Mouse (Mus musculus) neural tube, embryonic 15.5 days (tissue): ENCODE results near the gene Map3k5. TPM values are rescaled to one million over a fixed set of nuclear protein-coding genes. Genes with fewer than 3 reads are reported as not detected.

Experiments used
- ATAC-seq: fragments of 200-750 bp; cut with Nextera tagmentation; 2 replicates; pipeline ENCODE4 v1.8.0; 2017; ENCODE audit warnings: mild to moderate bottlenecking, moderate TSS enrichment, moderate library complexity; ENCODE audit not compliant: low FRiP score
- H3K27ac ChIP-seq: fragments of 300-500 bp; sonication (generic); replicated peaks from 2 replicates; pipeline ENCODE4 v1.5.1; 2015; ENCODE audit warnings: mild to moderate bottlenecking, inconsistent platforms
- H3K27me3 ChIP-seq: fragments of 300-500 bp; sonication (generic); replicated peaks from 2 replicates; pipeline ENCODE4 v1.6.1; 2015; ENCODE audit warnings: inconsistent platforms
- H3K36me3 ChIP-seq: fragments of 300-500 bp; sonication (generic); 2 replicates; pipeline ENCODE4 v1.6.1; 2015; ENCODE audit warnings: inconsistent platforms
- H3K4me1 ChIP-seq: fragments of 300-500 bp; sonication (generic); 2 replicates; pipeline ENCODE4 v1.6.1; 2015; ENCODE audit warnings: inconsistent platforms
- H3K4me2 ChIP-seq: fragments of 300-500 bp; sonication (generic); 2 replicates; pipeline ENCODE4 v1.6.1; 2015; ENCODE audit warnings: inconsistent platforms, mild to moderate bottlenecking, moderate library complexity
- H3K4me3 ChIP-seq: fragments of 300-500 bp; sonication (generic); replicated peaks from 2 replicates; pipeline ENCODE4 v1.5.1; 2015; ENCODE audit warnings: mild to moderate bottlenecking, inconsistent platforms
- H3K9ac ChIP-seq: fragments of 300-500 bp; sonication (generic); replicated peaks from 2 replicates; pipeline ENCODE4 v1.6.1; 2015; ENCODE audit warnings: mild to moderate bottlenecking, inconsistent platforms
- H3K9me3 ChIP-seq: fragments of 300-500 bp; sonication (generic); replicated peaks from 2 replicates; pipeline ENCODE4 v1.6.1; 2016; ENCODE audit warnings: inconsistent platforms
- WGBS: fragments of 180-500 bp; shearing (Covaris S2); methylation state at CpG from one replicate; pipeline ENCODE4 v1.1.7; 2015; ENCODE audit warnings: mixed read lengths; 5-methylcytosine and 5-hydroxymethylcytosine counted together
- polyA plus RNA-seq: library from polyadenylated mRNA; unstranded; fragments of >200 nt; fragmentation: Nextera tagmentation; extraction: Ambion mirVana; gene quantifications from 2 replicates; pipeline ENCODE4 v1.2.1, GENCODE M21; 2015

Map3k5 gene
- polyA plus RNA-seq, 1 experiment from 2014 or later: 1.4 TPM

DNA sequence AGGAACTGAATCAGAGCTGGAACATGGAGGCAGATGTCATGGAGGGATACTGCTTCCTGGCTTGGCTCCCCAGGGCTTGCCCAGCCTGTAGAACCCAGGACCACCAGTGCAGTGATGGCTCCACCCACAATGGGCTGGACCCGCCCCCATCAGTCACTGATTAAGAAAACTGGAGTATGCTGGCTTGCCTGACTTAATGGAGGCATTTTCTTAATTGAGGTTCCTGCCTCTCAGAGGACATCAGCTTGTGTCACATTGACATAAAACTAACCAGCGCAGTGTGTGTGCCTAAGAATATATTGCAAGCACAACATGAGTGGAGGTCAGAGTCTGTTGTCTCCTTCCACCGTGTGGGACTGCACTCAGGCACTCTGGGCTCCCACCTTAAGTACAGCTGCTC is 158.1 kb downstream of the Map3k5 start:
- ATAC-seq: no peak
- Histone ChIP-seq H3K27ac (no peak overlapping the region), H3K4me3 (no peak overlapping the region), H3K4me1 (no peaks in the 10 kb centered on the region), H3K36me3 (no peaks in the 10 kb centered on the region), H3K4me2 (no peak overlapping the region), H3K9me3 (no peaks in the 10 kb centered on the region), H3K9ac (no peak overlapping the region), H3K27me3 (no peaks in the 10 kb centered on the region)
- 89% methylated on average over 3 of the region's 3 CpGs for WGBS

DNA sequence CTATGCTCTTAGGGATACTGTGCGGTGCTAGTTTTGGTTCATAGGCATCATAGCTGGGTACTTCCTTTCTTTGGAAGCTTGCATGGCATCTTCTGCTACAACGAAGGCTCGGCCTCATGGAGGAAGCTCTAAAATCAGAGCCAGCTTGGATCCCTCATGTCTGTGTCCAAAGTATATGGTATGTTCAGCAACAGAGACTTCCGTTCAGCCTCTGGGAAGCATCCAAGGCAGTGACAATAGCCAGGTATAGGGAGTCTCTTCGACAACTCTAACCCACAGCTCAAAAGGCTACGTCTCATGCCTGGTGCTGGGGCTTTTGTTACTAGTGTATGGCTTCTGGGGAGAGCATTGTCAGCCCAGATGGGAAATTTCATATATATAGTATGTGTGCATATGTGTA is 167.2 kb downstream of the Map3k5 start:
- Histone ChIP-seq H3K4me1 (no peaks in the 10 kb centered on the region), H3K4me3 (no peak overlapping the region), H3K9ac (no peak overlapping the region), H3K9me3 (no peaks in the 10 kb centered on the region), H3K27me3 (no peaks in the 10 kb centered on the region), H3K27ac (no peak overlapping the region), H3K36me3 (no peaks in the 10 kb centered on the region), H3K4me2 (no peak overlapping the region)
- WGBS: 98% methylated on average over 6 of the region's 6 CpGs
- no peak for ATAC-seq

DNA sequence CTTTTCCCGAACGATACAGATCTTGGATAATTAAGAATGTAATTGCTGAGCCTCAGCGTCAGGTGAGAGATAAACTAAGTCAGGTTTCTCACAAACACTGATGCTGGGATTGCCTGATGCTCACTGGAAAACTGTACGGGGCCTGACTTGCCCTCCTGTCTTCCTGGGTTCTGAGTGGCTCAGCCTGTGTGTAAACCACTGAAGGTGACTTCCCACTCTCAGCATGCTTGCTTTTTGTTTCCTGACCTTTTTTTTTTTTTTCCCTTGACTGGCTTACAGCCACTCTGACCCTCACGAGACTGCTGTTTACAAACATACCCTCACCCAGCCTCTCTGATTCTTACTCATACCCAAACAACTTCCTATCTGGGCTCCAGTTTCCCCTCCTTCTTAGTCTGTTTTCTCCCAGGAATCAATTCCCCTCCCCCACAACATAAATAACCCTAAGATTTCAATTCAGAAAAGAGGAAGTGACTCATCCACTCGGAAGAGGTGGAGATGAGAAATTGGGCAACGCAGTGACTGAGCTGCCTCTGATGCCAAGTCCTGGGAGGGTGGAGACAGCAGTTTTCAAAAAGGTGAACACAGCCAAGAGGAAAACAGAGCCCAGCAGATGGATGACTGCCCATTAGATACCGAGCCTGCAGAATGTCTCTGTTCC is 170.1 kb downstream of the Map3k5 start:
- H3K27me3 ChIP-seq: no peaks in the 10 kb centered on the region
- 69% methylated on average over 8 of the region's 8 CpGs for WGBS
- ATAC-seq: no peak

DNA sequence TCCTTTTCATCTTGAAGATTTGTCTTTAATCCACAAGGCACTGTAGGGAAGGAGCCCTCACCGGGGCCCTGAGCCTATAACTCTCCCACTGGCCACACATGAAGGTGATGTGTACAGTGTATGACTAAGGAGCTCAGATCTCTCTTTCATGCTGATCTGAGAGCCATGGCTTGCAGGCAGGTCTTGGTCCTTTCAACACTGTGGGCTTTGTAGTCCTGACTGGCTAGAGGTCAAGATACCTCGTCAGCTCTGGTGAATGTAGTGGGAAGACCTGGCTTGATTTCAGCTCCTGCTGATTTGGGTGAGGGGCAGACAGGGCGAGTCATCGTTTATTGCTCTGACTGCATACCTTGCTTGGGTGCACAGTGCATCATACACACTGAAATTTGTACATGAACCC is 171.3 kb downstream of the Map3k5 start:
- Histone ChIP-seq H3K4me3 (no peak overlapping the region), H3K9ac (no peak overlapping the region), H3K27me3 (no peaks in the 10 kb centered on the region), H3K9me3 (no peaks in the 10 kb centered on the region), H3K4me2 (no peak overlapping the region), H3K36me3 (no peaks in the 10 kb centered on the region), H3K27ac (no peak overlapping the region), H3K4me1 (no peaks in the 10 kb centered on the region)
- ATAC-seq: no peak
- 81% methylated on average over 4 of the region's 4 CpGs for WGBS

More for the DNA sequence above, 170.1 kb downstream of the Map3k5 start:
- Histone ChIP-seq H3K4me2 (no peak overlapping the region), H3K4me1 (no peaks in the 10 kb centered on the region), H3K27ac (no peak overlapping the region), H3K36me3 (no peaks in the 10 kb centered on the region), H3K9ac (no peak overlapping the region), H3K9me3 (no peaks in the 10 kb centered on the region), H3K4me3 (no peak overlapping the region)

DNA sequence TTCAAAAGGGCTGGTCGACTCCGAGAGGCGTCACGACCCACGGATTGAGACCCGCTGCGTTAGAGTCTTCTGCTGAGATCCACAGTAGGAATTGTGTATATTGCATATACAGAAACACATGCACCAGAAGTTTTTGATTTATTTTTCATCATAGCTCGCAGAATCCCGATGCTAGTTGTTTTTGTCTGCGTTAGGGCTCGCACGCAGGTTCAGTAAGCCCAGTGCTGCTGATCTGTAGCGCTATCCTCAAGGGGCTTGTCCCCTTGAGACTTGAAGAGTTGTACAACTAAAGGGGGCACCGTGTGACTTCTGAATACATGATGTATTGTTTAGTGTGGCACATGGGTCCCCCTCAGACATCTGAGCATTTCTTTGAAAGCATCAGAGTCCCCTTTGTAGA is 172.8 kb downstream of the Map3k5 start:
- no peaks in the 10 kb centered on the region for H3K9me3 ChIP-seq
- ATAC-seq: no peak
- H3K27ac ChIP-seq: no peak overlapping the region
- H3K36me3 ChIP-seq: no peaks in the 10 kb centered on the region
- H3K4me2 ChIP-seq: no peak overlapping the region
- no peaks in the 10 kb centered on the region for H3K27me3 ChIP-seq
- H3K4me3 ChIP-seq: no peak overlapping the region
- 95% methylated on average over 14 of the region's 14 CpGs for WGBS
- H3K4me1 ChIP-seq: no peaks in the 10 kb centered on the region
- H3K9ac ChIP-seq: no peak overlapping the region

DNA sequence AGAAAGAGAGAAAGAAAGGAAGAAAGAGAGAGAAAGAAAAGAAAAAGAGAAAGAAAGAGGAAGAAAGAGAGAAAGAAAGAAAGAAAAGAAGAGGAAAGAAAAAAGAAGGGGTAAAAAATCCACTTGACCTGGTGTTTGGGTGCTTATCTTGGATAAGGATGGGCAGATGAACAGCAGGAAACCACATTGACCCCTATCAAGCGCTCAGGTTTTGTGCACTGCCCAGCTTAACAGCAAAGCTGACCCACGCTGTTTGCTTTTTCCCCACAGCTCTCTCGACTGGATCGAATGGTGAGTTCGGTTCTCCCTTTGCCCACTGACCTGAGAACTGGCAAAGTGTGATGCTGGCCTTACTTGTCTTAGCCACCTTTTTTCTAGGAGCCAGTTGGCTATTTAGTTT is 177.2 kb downstream of the Map3k5 start:
- 94% methylated on average over 5 of the region's 5 CpGs for WGBS
- Histone ChIP-seq H3K4me1 (no peaks in the 10 kb centered on the region), H3K4me3 (no peak overlapping the region), H3K27me3 (no peaks in the 10 kb centered on the region), H3K9me3 (no peaks in the 10 kb centered on the region), H3K36me3 (no peaks in the 10 kb centered on the region), H3K27ac (no peak overlapping the region), H3K9ac (no peak overlapping the region), H3K4me2 (no peak overlapping the region)
- no peak for ATAC-seq

DNA sequence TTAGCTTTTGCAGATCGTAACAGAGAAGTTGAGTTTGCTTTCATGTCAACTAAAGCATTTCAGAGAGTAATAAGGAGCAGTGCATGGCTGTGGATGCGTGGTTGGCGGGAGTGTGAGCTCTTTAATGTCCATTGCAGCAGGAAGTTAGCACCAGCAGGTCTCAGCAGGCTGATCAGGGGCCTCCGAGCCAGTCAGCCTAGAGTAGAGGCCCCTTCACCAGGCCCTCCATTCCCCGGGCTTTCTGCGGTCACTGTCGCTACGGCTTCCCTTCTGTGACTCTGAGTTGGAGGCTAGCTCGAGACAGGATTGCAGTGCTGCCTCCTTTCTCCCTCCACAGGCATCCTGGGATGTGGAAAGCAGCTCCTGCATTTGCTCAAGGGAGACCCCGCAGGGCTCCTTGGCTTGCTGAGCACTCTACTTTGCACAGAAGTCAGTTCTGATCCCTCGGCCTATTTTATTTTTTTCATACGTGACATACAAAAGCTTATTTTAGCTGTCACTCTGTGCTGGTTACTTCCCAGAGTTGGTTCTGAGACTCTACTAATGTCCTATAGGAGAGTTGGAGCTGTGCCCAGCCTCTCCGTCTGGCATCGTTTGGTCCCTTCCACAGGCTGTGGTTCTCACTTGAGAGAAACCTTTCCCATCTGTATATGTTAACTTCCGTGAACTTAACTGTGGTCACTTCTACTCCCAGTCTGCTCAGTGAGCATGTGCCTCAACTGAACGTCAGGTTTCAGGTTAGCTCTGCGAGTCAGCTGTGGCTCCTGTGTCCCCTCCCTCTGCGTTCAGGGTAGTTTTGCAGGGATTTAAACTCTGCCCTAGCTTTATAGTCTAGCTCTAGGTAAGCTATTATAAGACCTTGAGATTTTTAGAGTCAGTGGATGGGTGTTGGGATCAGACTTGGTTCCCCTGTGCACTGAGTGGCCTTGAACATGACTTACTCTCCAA is 178.0 kb downstream of the Map3k5 start:
- no peak overlapping the region for H3K9ac ChIP-seq

DNA sequence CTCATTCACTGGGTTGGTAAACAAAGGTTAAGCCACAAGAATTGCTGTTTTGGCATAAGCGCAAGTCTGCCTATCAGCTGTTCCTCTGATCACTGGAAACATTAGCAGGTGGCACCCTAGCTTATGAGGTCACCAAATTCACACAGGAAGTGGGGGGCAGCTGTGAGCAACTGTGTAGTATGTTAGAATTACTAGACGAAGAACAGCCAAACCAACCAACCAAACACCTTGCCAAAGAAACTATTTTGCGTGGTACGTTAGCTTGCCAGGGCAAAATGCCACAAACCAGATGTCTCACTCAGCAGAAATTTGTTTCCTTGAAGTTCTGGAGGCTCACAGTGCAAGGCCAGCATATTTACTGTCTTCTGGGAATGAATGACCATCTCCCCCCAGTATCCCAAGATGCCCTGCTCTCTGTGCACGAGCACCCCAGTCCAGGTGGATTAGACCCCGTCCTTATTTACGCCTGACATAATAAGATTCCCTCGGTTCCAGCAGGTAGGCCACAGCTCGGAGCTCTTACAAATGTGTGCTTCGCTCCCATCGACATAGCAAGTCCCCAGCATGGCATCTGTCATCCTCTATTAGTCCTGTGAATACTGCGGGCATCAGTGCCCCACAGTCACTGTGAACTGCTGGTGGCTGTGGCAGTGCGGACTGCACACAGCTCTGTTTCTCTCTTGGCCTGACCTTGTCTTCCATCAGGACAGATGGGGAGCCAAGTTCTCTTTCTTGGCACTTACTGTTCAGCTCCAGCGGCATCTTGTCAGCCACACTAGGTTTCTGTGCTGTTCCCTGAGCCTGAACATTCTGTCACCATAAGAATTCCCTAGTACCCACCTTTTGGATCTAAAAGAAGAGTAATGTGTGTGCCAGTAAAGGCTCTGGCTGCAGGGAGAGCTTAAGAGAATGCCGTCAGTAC is 185.5 kb downstream of the Map3k5 start:
- ATAC-seq: no peak
- no peak overlapping the region for H3K4me3 ChIP-seq
- 90% methylated on average over 15 of the region's 15 CpGs for WGBS
- no peaks in the 10 kb centered on the region for H3K36me3 ChIP-seq
- no peak overlapping the region for H3K4me2 ChIP-seq
- H3K27ac ChIP-seq: no peak overlapping the region
- no peaks in the 10 kb centered on the region for H3K9me3 ChIP-seq
- no peaks in the 10 kb centered on the region for H3K27me3 ChIP-seq
- peaks cover 6% of the 10 kb centered on the region; the same call in 1 of the 2 replicates for H3K4me1 ChIP-seq
- H3K9ac ChIP-seq: no peak overlapping the region

More for the DNA sequence above, 178.0 kb downstream of the Map3k5 start:
- Histone ChIP-seq H3K4me2 (no peak overlapping the region), H3K27ac (no peak overlapping the region), H3K36me3 (no peaks in the 10 kb centered on the region), H3K27me3 (no peaks in the 10 kb centered on the region), H3K9me3 (no peaks in the 10 kb centered on the region), H3K4me1 (no peaks in the 10 kb centered on the region), H3K4me3 (no peak overlapping the region)
- ATAC-seq: no peak
- 83% methylated on average over 18 of the region's 18 CpGs for WGBS

DNA sequence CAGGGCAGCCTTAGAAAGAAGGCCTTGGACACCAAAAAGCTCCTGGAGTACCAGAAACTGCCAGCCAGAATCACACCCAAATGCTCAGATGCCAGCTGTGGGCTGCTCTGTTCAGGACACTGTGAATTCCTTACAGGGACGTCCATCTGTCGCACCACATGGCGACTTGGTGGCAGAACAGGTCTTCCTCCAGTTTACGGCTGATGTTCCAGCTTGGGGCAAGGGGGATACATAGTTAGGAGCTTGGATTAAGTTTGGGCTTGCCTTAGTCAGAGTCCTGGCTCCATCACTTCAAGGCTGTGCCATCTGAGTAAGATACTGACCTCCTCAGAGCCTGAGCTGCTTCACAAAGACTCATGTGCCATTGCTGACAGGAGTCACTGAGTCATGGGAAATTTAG is 187.7 kb downstream of the Map3k5 start:
- no peak overlapping the region for H3K27ac ChIP-seq
- no peaks in the 10 kb centered on the region for H3K27me3 ChIP-seq
- H3K4me3 ChIP-seq: no peak overlapping the region
- no peaks in the 10 kb centered on the region for H3K36me3 ChIP-seq
- no peak overlapping the region for H3K9ac ChIP-seq
- H3K4me2 ChIP-seq: no peak overlapping the region
- peaks cover 6% of the 10 kb centered on the region; the same call in 1 of the 2 replicates for H3K4me1 ChIP-seq
- ATAC-seq: no peak
- 78% methylated on average over 4 of the region's 4 CpGs for WGBS
- no peaks in the 10 kb centered on the region for H3K9me3 ChIP-seq

DNA sequence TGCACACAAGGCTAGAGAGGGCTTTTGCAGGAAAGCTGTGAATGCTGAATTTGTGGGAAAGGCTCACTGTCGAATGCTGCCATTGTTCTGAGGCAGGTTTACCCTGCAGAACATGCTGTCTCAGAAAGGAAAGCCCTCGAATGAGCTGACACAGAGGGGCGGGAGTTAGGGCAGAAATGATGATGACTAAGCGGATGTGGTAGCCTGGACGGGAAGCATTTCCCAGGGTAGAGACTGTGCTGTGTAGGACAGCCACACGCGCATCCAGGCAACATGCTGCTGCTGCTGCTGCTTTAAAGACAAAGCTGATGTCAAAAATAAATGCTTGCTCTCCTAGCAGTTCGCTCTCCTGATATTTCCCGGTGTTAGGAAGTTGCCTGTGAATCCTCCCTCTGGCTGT is 189.1 kb downstream of the Map3k5 start:
- H3K4me1 ChIP-seq: peaks cover 6% of the 10 kb centered on the region; the same call in 1 of the 2 replicates
- ATAC-seq: peak; percentile 32; the same call in 1 of the 2 replicates
- H3K9ac ChIP-seq: no peak overlapping the region
- H3K27me3 ChIP-seq: no peaks in the 10 kb centered on the region
- no peaks in the 10 kb centered on the region for H3K9me3 ChIP-seq
- no peak overlapping the region for H3K4me2 ChIP-seq
- H3K27ac ChIP-seq: peak overlapping the region; percentile 41; the same call in 1 of the 2 replicates
- WGBS: 39% methylated on average over 9 of the region's 9 CpGs
- H3K4me3 ChIP-seq: no peak overlapping the region
- H3K36me3 ChIP-seq: no peaks in the 10 kb centered on the region

DNA sequence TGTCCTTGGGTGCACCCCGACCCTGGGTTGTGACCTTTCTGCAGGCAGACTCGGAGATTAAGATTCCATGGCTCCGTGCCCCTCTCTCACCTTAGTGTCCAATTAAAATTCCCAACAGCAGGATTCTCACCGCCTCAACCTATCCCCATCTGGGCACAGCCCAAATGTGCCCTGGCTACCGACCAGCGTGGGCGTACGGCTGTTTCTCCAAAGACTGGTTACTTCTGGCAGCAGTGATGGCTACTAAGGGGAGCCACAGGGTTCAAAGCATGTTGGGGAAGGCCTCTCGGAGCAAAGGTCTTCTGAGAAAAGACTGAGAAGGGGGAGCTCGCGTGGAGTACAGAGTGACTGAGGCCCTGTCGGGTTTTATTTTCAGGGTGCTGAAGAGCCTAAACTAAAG is 190.3 kb downstream of the Map3k5 start:
- H3K4me3 ChIP-seq: no peak overlapping the region
- no peak overlapping the region for H3K27ac ChIP-seq
- no peaks in the 10 kb centered on the region for H3K9me3 ChIP-seq
- no peaks in the 10 kb centered on the region for H3K36me3 ChIP-seq
- H3K9ac ChIP-seq: no peak overlapping the region
- no peaks in the 10 kb centered on the region for H3K27me3 ChIP-seq
- peaks cover 6% of the 10 kb centered on the region; the same call in 1 of the 2 replicates for H3K4me1 ChIP-seq
- H3K4me2 ChIP-seq: no peak overlapping the region
- 91% methylated on average over 12 of the region's 12 CpGs for WGBS
- ATAC-seq: no peak
